Mouse (Mus musculus) liver, adult 2 months (tissue): ENCODE measurements around the gene Afm.

Experiments used
- CTCF ChIP-seq: fragments of 200-500 bp; IDR thresholded peaks from 2 replicates; pipeline ENCODE4 v1.5.1; 2011; ENCODE audit warnings: low read depth, low read length, control low read depth
- POLR2A ChIP-seq: fragments of 200-500 bp; IDR thresholded peaks from 2 replicates; pipeline ENCODE4 v1.6.1; 2011; ENCODE audit warnings: low read length, control low read depth; ENCODE audit not compliant: insufficient read depth; ENCODE audit errors: extremely low read depth

GRCm38 (mm10) chr5:90551191-90551590 is 32.5 kb downstream of the Afm start:
- TF ChIP-seq CTCF (no peak), POLR2A (no peak)
